Mouse (Mus musculus) neural tube, embryonic 11.5 days (tissue): ENCODE results near the gene Zyg11a. TPM values are rescaled to one million over a fixed set of nuclear protein-coding genes. Genes with fewer than 3 reads are reported as not detected.

Experiments
- polyA plus RNA-seq: library from polyadenylated mRNA; unstranded; fragments of >200 nt; fragmentation: Nextera tagmentation; extraction: Ambion mirVana; gene quantifications from 2 replicates; pipeline ENCODE4 v1.2.1, GENCODE M21; 2014

Zyg11a gene
- polyA plus RNA-seq, 1 experiment from 2014 or later: not detected

Other genes starting within 250 kb of the Zyg11a start
- not detected in 2 replicates for gene Slc1a7, start 249.7 kb downstream of the Zyg11a start, polyA plus RNA-seq
- gene Podn, start 121.6 kb downstream of the Zyg11a start, polyA plus RNA-seq: 0.36 and 0.42 TPM in 2 replicates
- gene Scp2, start 73.0 kb downstream of the Zyg11a start, polyA plus RNA-seq: 202 TPM in 2 replicates
- 15.4 and 16.5 TPM in 2 replicates for gene Echdc2, start 52.6 kb downstream of the Zyg11a start, polyA plus RNA-seq
- 21.5 and 24.0 TPM in 2 replicates for gene Zyg11b, start 83.0 kb upstream of the Zyg11a start, polyA plus RNA-seq
- gene Coa7, start 110.1 kb upstream of the Zyg11a start, polyA plus RNA-seq: 48.5 and 55.3 TPM in 2 replicates
- gene Shisal2a, start 165.3 kb upstream of the Zyg11a start, polyA plus RNA-seq: 2.7 and 4.3 TPM in 2 replicates
- 51.3 and 51.7 TPM in 2 replicates for gene Gpx7, start 188.9 kb upstream of the Zyg11a start, polyA plus RNA-seq
- gene Tut4, start 241.4 kb upstream of the Zyg11a start, polyA plus RNA-seq: 66.8 and 68.0 TPM in 2 replicates